Mouse (Mus musculus) heart, embryonic 14.5 days (tissue): ENCODE results near the gene 9130019O22Rik. TPM values are rescaled to one million over a fixed set of nuclear protein-coding genes. Genes with fewer than 3 reads are reported as not detected.
A peak's percentile ranks its signal among the peaks of the same experiment; 100 is the strongest.

Experiments
- ATAC-seq: fragments of 200-750 bp; cut with Nextera tagmentation; 2 replicates; pipeline ENCODE4 v1.8.0; 2017; ENCODE audit warnings: low read depth, moderate TSS enrichment; ENCODE audit not compliant: insufficient number of reproducible peaks, insufficient read depth, low FRiP score
- H3K27ac ChIP-seq, 2 experiments: fragments of 200-500 bp in 1 of 2; fragments of 300-500 bp in 1 of 2; sonication (generic) in 1 of 2; replicated peaks in 1 of 2; 2 replicates each; pipeline ENCODE4 v1.5.1; 2012 to 2014; ENCODE audit warnings: low read depth in 2 of 2, low read length in 2 of 2, control low read depth in 1 of 2, mild to moderate bottlenecking in 1 of 2, mixed read lengths in 1 of 2; ENCODE audit not compliant: control insufficient read depth in 1 of 2, insufficient read depth in 1 of 2
- H3K27me3 ChIP-seq: fragments of 300-500 bp; sonication (generic); 2 replicates; pipeline ENCODE4 v1.6.1; 2014; ENCODE audit warnings: mild to moderate bottlenecking, low read length, control low read depth; ENCODE audit not compliant: control insufficient read depth, insufficient read depth
- H3K36me3 ChIP-seq: fragments of 300-500 bp; sonication (generic); 2 replicates; pipeline ENCODE4 v1.6.1; 2014; ENCODE audit warnings: mild to moderate bottlenecking, control low read depth, low read length, mixed read lengths; ENCODE audit not compliant: control insufficient read depth, insufficient read depth
- H3K4me1 ChIP-seq, 2 experiments: fragments of 200-500 bp in 1 of 2; fragments of 300-500 bp in 1 of 2; sonication (generic) in 1 of 2; 2 replicates each; pipeline ENCODE4 v1.6.1; 2012 to 2014; ENCODE audit warnings: low read length in 2 of 2, control low read depth in 1 of 2, mixed read lengths in 1 of 2; ENCODE audit not compliant: control insufficient read depth in 2 of 2, insufficient read depth in 2 of 2
- H3K4me2 ChIP-seq: fragments of 300-500 bp; sonication (generic); 2 replicates; pipeline ENCODE4 v1.6.1; 2014; ENCODE audit warnings: mild to moderate bottlenecking, low read length
- H3K4me3 ChIP-seq, 2 experiments: fragments of 200-500 bp in 1 of 2; fragments of 300-500 bp in 1 of 2; sonication (generic) in 1 of 2; 2 replicates each; pipeline ENCODE4 v1.5.1; 2012 to 2014; ENCODE audit warnings: low read length in 2 of 2, mild to moderate bottlenecking in 2 of 2, control low read depth in 1 of 2, low read depth in 1 of 2, moderate library complexity in 1 of 2; ENCODE audit not compliant: control insufficient read depth in 1 of 2, insufficient read depth in 1 of 2
- H3K9ac ChIP-seq: fragments of 300-500 bp; sonication (generic); 2 replicates; pipeline ENCODE4 v1.6.1; 2014; ENCODE audit warnings: mild to moderate bottlenecking, low read length
- H3K9me3 ChIP-seq: fragments of 300-500 bp; sonication (generic); 2 replicates; pipeline ENCODE4 v1.6.1; 2016; ENCODE audit warnings: low read length, control low read depth; ENCODE audit not compliant: control insufficient read depth
- WGBS: fragments of 180-500 bp; shearing (Covaris S2); extraction: QIAGEN DNeasy Blood & Tissue Kit; methylation state at CpG from one replicate; pipeline ENCODE4 v1.1.7; 2014; 5-methylcytosine and 5-hydroxymethylcytosine counted together
- polyA plus RNA-seq: library from polyadenylated mRNA; unstranded; fragments of >200 nt; fragmentation: Nextera tagmentation; extraction: Ambion mirVana; gene quantifications from 2 replicates; pipeline ENCODE4 v1.2.1, GENCODE M21; 2014

Gene 9130019O22Rik
- polyA plus RNA-seq = 4.5 and 4.6 TPM in 2 replicates

DNA sequence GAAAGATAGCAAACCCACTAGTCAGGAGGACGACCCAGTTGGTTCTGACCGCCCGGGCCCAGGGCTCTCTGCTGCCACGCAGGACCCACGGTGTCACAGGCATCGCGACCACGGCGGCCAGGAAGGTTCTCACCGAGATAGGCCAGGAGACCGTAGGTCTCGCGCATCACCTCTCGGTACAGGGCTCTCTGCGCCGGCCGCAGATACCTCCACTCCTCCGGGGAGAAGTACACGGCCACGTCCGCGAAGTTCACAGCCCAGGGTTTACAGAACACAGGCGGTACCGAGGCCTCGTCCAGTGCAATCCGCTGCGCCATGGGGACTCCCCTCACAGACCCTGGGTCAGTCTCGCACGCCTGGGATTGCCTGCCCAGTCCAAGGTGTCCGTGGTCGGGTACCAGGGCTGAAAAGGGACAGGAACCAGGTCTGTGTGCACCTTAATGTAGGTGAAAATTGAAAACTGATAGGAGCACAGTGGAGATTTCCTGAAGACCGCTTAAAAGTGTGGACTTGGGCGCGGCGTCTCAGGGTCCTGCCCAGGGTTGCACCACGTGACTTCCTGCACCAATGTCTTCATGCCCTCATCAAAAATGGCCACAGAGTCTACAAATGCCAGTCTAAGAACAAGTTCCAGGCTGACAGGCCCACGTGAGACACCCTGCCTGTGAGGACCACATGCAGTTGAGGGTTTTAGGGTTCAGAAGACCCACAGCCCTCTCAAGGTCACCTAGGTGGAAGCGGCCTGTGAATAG is at the start of gene 9130019O22Rik:
Gene 9130019O22Rik, minus strand, starts transcription at position 526 of the 752 bp plus-strand sequence.
- no peaks in the 10 kb centered on the region for H3K9me3 ChIP-seq
- H3K4me3 ChIP-seq = peak within 1 kb of the TSS; percentile 58 to 82
- 9% methylated on average over 38 of the region's 38 CpGs for WGBS
- ATAC-seq = peak; percentile 87
- no peaks in the 10 kb centered on the region for H3K27me3 ChIP-seq
- no peak within 1 kb of the TSS for H3K27ac ChIP-seq
- peak within 1 kb of the TSS; percentile 74 for H3K4me2 ChIP-seq
- H3K9ac ChIP-seq = peak within 1 kb of the TSS; percentile 80
- peaks cover 0 to 5% of the 10 kb centered on the region in 2 experiments; a peak in 1 of 4 replicates for H3K4me1 ChIP-seq
- peaks cover 21% of the 10 kb centered on the region; the same call in 1 of the 2 replicates for H3K36me3 ChIP-seq

GRCm38 (mm10) chr7:127435206-127435605 is 48.2 kb upstream of the 9130019O22Rik start:
- no peaks in the 10 kb centered on the region for H3K36me3 ChIP-seq
- no peak overlapping the region for H3K4me3 ChIP-seq
- no peak for ATAC-seq
- no peak overlapping the region for H3K27ac ChIP-seq
- no peaks in the 10 kb centered on the region for H3K27me3 ChIP-seq
- peaks cover 5% of the 10 kb centered on the region for H3K9me3 ChIP-seq
- 80% methylated on average over 4 of the region's 4 CpGs for WGBS
- H3K9ac ChIP-seq = no peak overlapping the region
- H3K4me1 ChIP-seq = no peaks in the 10 kb centered on the region
- H3K4me2 ChIP-seq = no peak overlapping the region

GRCm38 (mm10) chr7:127426354-127426753 is 39.4 kb upstream of the 9130019O22Rik start:
- 45% methylated on average over 3 of the region's 3 CpGs for WGBS

DNA sequence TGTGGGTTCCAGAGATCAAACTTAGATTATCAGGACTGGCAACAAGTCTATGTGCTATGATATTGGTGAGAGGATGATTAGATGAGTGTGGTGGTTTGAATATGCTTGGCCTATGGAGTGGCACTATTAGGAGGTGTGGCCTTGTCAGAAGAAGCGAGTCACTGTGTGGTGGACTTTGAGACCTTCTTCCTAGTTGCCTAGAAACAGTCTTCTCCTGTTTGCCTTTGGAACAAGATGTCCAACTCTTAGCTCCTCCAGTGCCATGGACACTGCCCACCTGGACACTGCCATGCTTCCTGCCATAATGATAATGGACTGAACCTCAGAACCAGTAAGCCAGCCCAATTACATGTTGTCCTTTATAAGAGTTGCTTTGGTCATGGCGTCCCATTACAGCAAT is 38.9 kb upstream of the 9130019O22Rik start:
- no peak for ATAC-seq
- Histone ChIP-seq H3K36me3 (no peaks in the 10 kb centered on the region), H3K4me1 (peaks cover 0 to 5% of the 10 kb centered on the region in 2 experiments; a peak in 2 of 4 replicates), H3K27ac (no peak overlapping the region), H3K9me3 (no peaks in the 10 kb centered on the region), H3K27me3 (peaks cover 7% of the 10 kb centered on the region; the same call in 1 of the 2 replicates), H3K4me3 (no peak overlapping the region), H3K4me2 (no peak overlapping the region), H3K9ac (no peak overlapping the region)
- WGBS = 79% methylated on average over 2 of the region's 2 CpGs

More at GRCm38 (mm10) chr7:127426354-127426753, 39.4 kb upstream of the 9130019O22Rik start:
- Histone ChIP-seq H3K27me3 (peaks cover 7% of the 10 kb centered on the region; the same call in 1 of the 2 replicates), H3K9ac (no peak overlapping the region), H3K27ac (no peak overlapping the region), H3K4me3 (no peak overlapping the region), H3K4me2 (no peak overlapping the region), H3K36me3 (no peaks in the 10 kb centered on the region), H3K4me1 (peaks cover 0 to under 1% of the 10 kb centered on the region in 2 experiments; a peak in 2 of 4 replicates), H3K9me3 (no peaks in the 10 kb centered on the region)
- ATAC-seq = no peak

- Histone ChIP-seq H3K4me3 (no peak overlapping the region), H3K9ac (no peak overlapping the region), H3K36me3 (no peaks in the 10 kb centered on the region), H3K4me1 (peaks cover 0 to 6% of the 10 kb centered on the region in 2 experiments; a peak in 2 of 4 replicates), H3K9me3 (no peaks in the 10 kb centered on the region), H3K4me2 (no peak overlapping the region), H3K27ac (no peak overlapping the region), H3K27me3 (peaks cover 7% of the 10 kb centered on the region; the same call in 1 of the 2 replicates)
- ATAC-seq = no peak
- 84% methylated on average over 3 of the region's 3 CpGs for WGBS
Measured at GRCm38 (mm10) chr7:127425291-127425690, 38.3 kb upstream of the 9130019O22Rik start.

GRCm38 (mm10) chr7:127422247-127422646 is 35.3 kb upstream of the 9130019O22Rik start:
- WGBS = 1% methylated on average over 15 of the region's 15 CpGs
- ATAC-seq = no peak

DNA sequence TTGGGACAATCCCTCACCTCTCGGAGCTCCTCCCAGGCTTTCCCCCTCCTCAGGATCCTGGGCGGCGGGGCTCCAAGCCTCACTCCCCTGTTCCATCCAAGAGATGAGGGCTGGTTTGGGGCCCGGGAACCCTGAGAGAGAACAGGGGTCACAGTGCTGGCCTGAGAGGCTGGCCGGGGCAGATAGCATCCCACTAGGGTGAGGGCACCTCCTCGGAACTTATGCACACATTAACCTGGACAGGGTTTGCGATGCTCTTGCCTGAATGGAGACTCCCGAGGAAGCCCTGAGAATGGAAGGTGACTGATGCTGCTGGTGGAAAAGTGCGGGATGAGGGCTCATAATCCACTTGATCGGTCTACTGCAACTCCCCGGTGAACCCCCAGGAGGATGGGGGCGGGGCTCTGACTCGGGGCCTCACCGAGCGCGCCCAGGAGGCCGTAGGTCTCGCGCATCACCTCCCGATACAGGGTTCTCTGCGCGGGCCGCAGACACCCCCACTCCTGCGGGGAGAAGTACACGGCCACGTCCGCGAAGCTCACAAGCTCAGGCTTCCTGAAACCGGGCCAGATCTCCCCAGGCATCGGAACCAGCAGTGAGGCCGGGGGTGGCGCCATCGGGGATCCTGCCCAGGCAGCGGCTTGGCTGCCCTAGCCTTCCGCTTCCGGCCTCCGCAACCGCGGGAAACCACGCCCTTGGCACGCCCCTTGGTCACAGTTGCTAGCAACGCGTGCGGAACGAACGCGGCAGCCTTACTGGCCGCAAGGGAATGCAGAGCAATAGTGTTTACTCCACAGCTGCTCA is 34.6 kb upstream of the 9130019O22Rik start, which contains the start of gene Zfp688:
Gene Zfp688, minus strand, starts transcription at position 681 of the 804 bp plus-strand sequence.
- WGBS = 2% methylated on average over 48 of the region's 48 CpGs
- Histone ChIP-seq H3K27me3 (peaks cover 7% of the 10 kb centered on the region; the same call in 1 of the 2 replicates), H3K27ac (0 out of 4 replicates have a peak within 1 kb of the TSS, but pooled peaks have one; percentile 31 to 35)

More at GRCm38 (mm10) chr7:127422247-127422646, 35.3 kb upstream of the 9130019O22Rik start:
- Histone ChIP-seq H3K27ac (no peak overlapping the region), H3K9me3 (no peaks in the 10 kb centered on the region), H3K9ac (peak overlapping the region; percentile 87), H3K4me3 (peak overlapping the region; percentile 77 to 80), H3K36me3 (peaks cover 16% of the 10 kb centered on the region), H3K4me1 (peaks cover 0 to 6% of the 10 kb centered on the region in 2 experiments; a peak in 2 of 4 replicates), H3K4me2 (peak overlapping the region; percentile 94), H3K27me3 (peaks cover 7% of the 10 kb centered on the region; the same call in 1 of the 2 replicates)

More for the DNA sequence above, 34.6 kb upstream of the 9130019O22Rik start, which contains the start of gene Zfp688:
- H3K4me1 ChIP-seq = peaks cover 0 to 6% of the 10 kb centered on the region in 2 experiments; a peak in 2 of 4 replicates
- ATAC-seq = peak; percentile 89
- H3K9me3 ChIP-seq = no peaks in the 10 kb centered on the region
- peak within 1 kb of the TSS; percentile 87 for H3K9ac ChIP-seq
- peaks cover 16% of the 10 kb centered on the region for H3K36me3 ChIP-seq
- H3K4me3 ChIP-seq = peak within 1 kb of the TSS; percentile 77 to 80
- peak within 1 kb of the TSS; percentile 94 for H3K4me2 ChIP-seq
